Mouse (Mus musculus): ENCODE results near the gene Galnt14. TPM values are rescaled to one million over a fixed set of nuclear protein-coding genes. Genes with fewer than 3 reads are reported as not detected.

Gene Galnt14
- polyA plus RNA-seq, 1 experiment from 2014 or later = 0.30 TPM

DNA sequence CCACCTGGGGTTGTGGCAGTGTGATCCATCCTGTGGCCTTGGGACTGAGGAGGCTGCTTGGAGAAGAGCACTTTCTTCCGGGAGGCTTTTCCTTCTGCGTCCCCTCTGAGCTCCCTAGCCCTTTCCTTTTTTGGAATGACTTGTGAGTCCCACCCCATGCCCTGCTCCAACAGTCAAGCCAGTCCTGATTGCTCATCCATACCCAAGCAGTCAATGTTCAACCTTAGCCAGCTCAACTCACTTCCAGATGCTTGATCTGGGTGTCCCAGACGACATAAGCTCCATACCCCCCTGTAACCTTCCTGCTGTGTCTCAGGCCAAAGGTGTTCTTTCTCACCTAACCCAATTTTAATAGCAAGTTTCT is 70.2 kb downstream of the Galnt14 start:
- WGBS = 51% methylated on average over 3 of the region's 3 CpGs
- H3K9me3 ChIP-seq (replicated peaks; ENCODE audit: control insufficient read depth, low read length) = no peaks in the 10 kb centered on the region
- H3K27ac ChIP-seq (ENCODE audit: low read length) = no peak overlapping the region
- H3K4me1 ChIP-seq (ENCODE audit: control insufficient read depth, insufficient read depth, low read length) = no peaks in the 10 kb centered on the region
- no peaks in the 10 kb centered on the region for H3K27me3 ChIP-seq (ENCODE audit: control insufficient read depth, insufficient read depth, low read length)
- no peak overlapping the region for H3K4me2 ChIP-seq (ENCODE audit: low read depth, low read length)
- H3K9ac ChIP-seq (ENCODE audit: low read length) = no peak overlapping the region
- ATAC-seq (ENCODE audit: insufficient read depth, low FRiP score) = no peak
- no peaks in the 10 kb centered on the region for H3K36me3 ChIP-seq (ENCODE audit: control insufficient read depth, insufficient read depth, low read length)
- no peak overlapping the region for H3K4me3 ChIP-seq (replicated peaks; ENCODE audit: low read length)

DNA sequence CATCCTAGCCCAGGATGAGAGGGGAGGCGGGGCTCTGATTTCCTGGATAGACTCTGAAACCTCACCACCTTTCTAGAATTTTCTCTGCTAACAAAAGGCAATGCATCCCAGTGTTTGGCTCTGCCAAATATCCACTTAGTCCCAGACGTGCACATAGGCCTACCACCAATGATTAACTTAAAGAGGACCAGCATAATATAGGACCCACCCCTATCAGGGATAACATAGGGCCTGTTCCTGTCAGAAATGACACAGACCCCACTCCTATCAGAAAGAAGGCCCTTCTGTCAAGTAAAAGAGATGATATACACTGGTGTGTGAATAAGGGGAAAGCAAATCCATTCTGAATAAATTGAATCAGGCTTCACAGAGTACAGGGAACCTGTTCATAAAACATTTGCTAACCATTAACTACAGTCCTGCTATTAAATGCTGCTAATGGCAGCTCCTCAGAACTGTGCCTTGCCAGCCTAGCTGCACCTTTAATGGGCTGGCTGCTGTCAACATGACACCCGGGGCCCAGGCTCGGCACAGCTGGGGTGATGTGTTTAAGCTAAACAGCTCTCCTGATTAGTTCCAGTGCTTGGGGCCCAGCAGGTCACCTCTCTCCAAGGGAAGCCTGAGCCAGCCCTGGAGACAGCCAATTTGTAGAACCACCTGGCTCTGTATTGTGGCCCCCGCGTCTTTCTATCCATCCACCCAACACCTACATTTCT is 70.7 kb downstream of the Galnt14 start:
- WGBS = 31% methylated on average over 6 of the region's 6 CpGs
- peak; percentile 62; the same call in 1 of the 2 replicates for ATAC-seq (ENCODE audit: insufficient read depth, low FRiP score)
- Histone ChIP-seq H3K27ac (ENCODE audit: low read length) (no peak overlapping the region), H3K27me3 (ENCODE audit: control insufficient read depth, insufficient read depth, low read length) (no peaks in the 10 kb centered on the region), H3K36me3 (ENCODE audit: control insufficient read depth, insufficient read depth, low read length) (no peaks in the 10 kb centered on the region), H3K4me2 (ENCODE audit: low read depth, low read length) (no peak overlapping the region), H3K4me1 (ENCODE audit: control insufficient read depth, insufficient read depth, low read length) (no peaks in the 10 kb centered on the region), H3K4me3 (replicated peaks; ENCODE audit: low read length) (no peak overlapping the region), H3K9me3 (replicated peaks; ENCODE audit: control insufficient read depth, low read length) (no peaks in the 10 kb centered on the region), H3K9ac (ENCODE audit: low read length) (no peak overlapping the region)

GRCm38 (mm10) chr17:73636988-73637387 is 73.3 kb downstream of the Galnt14 start:
- no peak overlapping the region for H3K27ac ChIP-seq (ENCODE audit: low read length)
- no peaks in the 10 kb centered on the region for H3K36me3 ChIP-seq (ENCODE audit: control insufficient read depth, insufficient read depth, low read length)
- no peak overlapping the region for H3K4me2 ChIP-seq (ENCODE audit: low read depth, low read length)
- no peaks in the 10 kb centered on the region for H3K27me3 ChIP-seq (ENCODE audit: control insufficient read depth, insufficient read depth, low read length)
- WGBS = 91% methylated on average over 5 of the region's 5 CpGs
- no peaks in the 10 kb centered on the region for H3K4me1 ChIP-seq (ENCODE audit: control insufficient read depth, insufficient read depth, low read length)
- H3K9ac ChIP-seq (ENCODE audit: low read length) = no peak overlapping the region
- no peak for ATAC-seq (ENCODE audit: insufficient read depth, low FRiP score)
- H3K4me3 ChIP-seq (replicated peaks; ENCODE audit: low read length) = no peak overlapping the region
- H3K9me3 ChIP-seq (replicated peaks; ENCODE audit: control insufficient read depth, low read length) = no peaks in the 10 kb centered on the region

- H3K27ac ChIP-seq (ENCODE audit: low read length) = no peak overlapping the region
- H3K27me3 ChIP-seq (ENCODE audit: control insufficient read depth, insufficient read depth, low read length) = no peaks in the 10 kb centered on the region
- no peak overlapping the region for H3K4me3 ChIP-seq (replicated peaks; ENCODE audit: low read length)
- 72% methylated on average over 2 of the region's 2 CpGs for WGBS
- no peaks in the 10 kb centered on the region for H3K9me3 ChIP-seq (replicated peaks; ENCODE audit: control insufficient read depth, low read length)
- no peaks in the 10 kb centered on the region for H3K4me1 ChIP-seq (ENCODE audit: control insufficient read depth, insufficient read depth, low read length)
- no peak overlapping the region for H3K4me2 ChIP-seq (ENCODE audit: low read depth, low read length)
- H3K9ac ChIP-seq (ENCODE audit: low read length) = no peak overlapping the region
- no peaks in the 10 kb centered on the region for H3K36me3 ChIP-seq (ENCODE audit: control insufficient read depth, insufficient read depth, low read length)
- no peak for ATAC-seq (ENCODE audit: insufficient read depth, low FRiP score)
These were observed 75.4 kb downstream of the Galnt14 start for GRCm38 (mm10) chr17:73634896-73635295.

GRCm38 (mm10) chr17:73633991-73634710 is 76.1 kb downstream of the Galnt14 start:
- ATAC-seq (ENCODE audit: insufficient read depth, low FRiP score) = no peak
- Histone ChIP-seq H3K9me3 (replicated peaks; ENCODE audit: control insufficient read depth, low read length) (no peaks in the 10 kb centered on the region), H3K27ac (ENCODE audit: low read length) (no peak overlapping the region), H3K9ac (ENCODE audit: low read length) (no peak overlapping the region), H3K36me3 (ENCODE audit: control insufficient read depth, insufficient read depth, low read length) (no peaks in the 10 kb centered on the region), H3K4me2 (ENCODE audit: low read depth, low read length) (no peak overlapping the region), H3K4me1 (ENCODE audit: control insufficient read depth, insufficient read depth, low read length) (no peaks in the 10 kb centered on the region), H3K4me3 (replicated peaks; ENCODE audit: low read length) (no peak overlapping the region), H3K27me3 (ENCODE audit: control insufficient read depth, insufficient read depth, low read length) (no peaks in the 10 kb centered on the region)
- 65% methylated on average over 11 of the region's 11 CpGs for WGBS

DNA sequence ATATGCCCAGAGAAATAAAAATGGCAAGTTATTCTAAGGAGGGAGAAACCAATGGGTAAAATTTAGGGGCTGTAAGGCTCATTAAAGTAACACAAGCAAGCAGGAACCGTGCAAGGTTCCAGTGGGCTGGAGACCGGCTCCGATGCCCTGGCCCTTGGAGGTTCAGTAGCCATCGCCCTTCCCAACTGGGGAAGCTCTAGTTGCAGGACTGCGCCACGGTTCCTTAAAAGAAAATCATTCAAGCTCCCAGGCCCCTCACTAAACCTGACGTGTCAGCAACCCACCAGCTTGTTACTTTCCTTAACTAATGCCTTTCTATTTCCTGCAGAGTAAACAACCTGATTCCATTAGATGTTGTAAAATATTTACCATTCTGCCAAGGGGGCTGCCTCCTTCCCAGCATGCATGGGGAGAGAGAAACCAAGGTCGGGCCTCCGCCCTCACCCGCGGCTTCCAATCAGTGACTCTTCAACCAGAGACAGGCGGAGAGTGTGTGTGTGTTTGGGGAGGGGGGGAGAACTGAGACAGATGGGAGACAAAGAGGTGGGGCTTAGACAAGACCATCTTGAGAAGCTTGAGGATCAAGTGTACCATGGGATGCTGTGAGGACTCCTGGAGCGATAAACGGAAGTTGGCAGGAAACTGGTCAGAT is 81.9 kb downstream of the Galnt14 start:
- H3K36me3 ChIP-seq (ENCODE audit: control insufficient read depth, insufficient read depth, low read length) = no peaks in the 10 kb centered on the region
- ATAC-seq (ENCODE audit: insufficient read depth, low FRiP score) = no peak
- no peak overlapping the region for H3K4me3 ChIP-seq (replicated peaks; ENCODE audit: low read length)
- H3K27me3 ChIP-seq (ENCODE audit: control insufficient read depth, insufficient read depth, low read length) = no peaks in the 10 kb centered on the region
- no peaks in the 10 kb centered on the region for H3K9me3 ChIP-seq (replicated peaks; ENCODE audit: control insufficient read depth, low read length)
- no peaks in the 10 kb centered on the region for H3K4me1 ChIP-seq (ENCODE audit: control insufficient read depth, insufficient read depth, low read length)
- no peak overlapping the region for H3K4me2 ChIP-seq (ENCODE audit: low read depth, low read length)
- H3K9ac ChIP-seq (ENCODE audit: low read length) = no peak overlapping the region
- 78% methylated on average over 14 of the region's 14 CpGs for WGBS
- H3K27ac ChIP-seq (ENCODE audit: low read length) = no peak overlapping the region

GRCm38 (mm10) chr17:73626912-73627311 is 83.3 kb downstream of the Galnt14 start:
- H3K4me2 ChIP-seq (ENCODE audit: low read depth, low read length) = no peak overlapping the region
- no peaks in the 10 kb centered on the region for H3K27me3 ChIP-seq (ENCODE audit: control insufficient read depth, insufficient read depth, low read length)
- no peak for ATAC-seq (ENCODE audit: insufficient read depth, low FRiP score)
- H3K27ac ChIP-seq (ENCODE audit: low read length) = no peak overlapping the region
- no peaks in the 10 kb centered on the region for H3K4me1 ChIP-seq (ENCODE audit: control insufficient read depth, insufficient read depth, low read length)
- no peaks in the 10 kb centered on the region for H3K36me3 ChIP-seq (ENCODE audit: control insufficient read depth, insufficient read depth, low read length)
- WGBS = 71% methylated on average over 4 of the region's 4 CpGs
- H3K9me3 ChIP-seq (replicated peaks; ENCODE audit: control insufficient read depth, low read length) = no peaks in the 10 kb centered on the region
- no peak overlapping the region for H3K4me3 ChIP-seq (replicated peaks; ENCODE audit: low read length)
- H3K9ac ChIP-seq (ENCODE audit: low read length) = no peak overlapping the region

DNA sequence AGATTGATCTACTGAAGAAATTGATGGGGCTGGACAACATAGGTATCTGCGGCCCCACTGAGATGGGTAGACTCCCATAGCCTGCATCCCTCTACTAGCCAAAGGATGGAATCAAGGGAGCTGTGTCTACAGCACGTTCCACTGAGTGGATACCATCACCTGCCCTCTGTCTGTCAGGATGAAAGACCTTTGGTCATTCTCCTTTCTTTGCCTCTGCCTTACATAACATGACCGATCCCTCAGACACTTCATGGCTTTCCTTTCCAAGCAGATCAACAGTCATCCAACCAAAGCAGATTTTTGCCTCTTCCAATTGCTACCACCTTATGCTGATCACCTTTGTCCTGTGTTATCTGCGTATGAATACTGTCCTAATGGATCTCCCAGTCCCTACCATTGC is 90.2 kb downstream of the Galnt14 start:
- no peak for ATAC-seq (ENCODE audit: insufficient read depth, low FRiP score)
- Histone ChIP-seq H3K9me3 (replicated peaks; ENCODE audit: control insufficient read depth, low read length) (no peaks in the 10 kb centered on the region), H3K4me3 (replicated peaks; ENCODE audit: low read length) (no peak overlapping the region), H3K36me3 (ENCODE audit: control insufficient read depth, insufficient read depth, low read length) (no peaks in the 10 kb centered on the region), H3K27me3 (ENCODE audit: control insufficient read depth, insufficient read depth, low read length) (no peaks in the 10 kb centered on the region), H3K9ac (ENCODE audit: low read length) (no peak overlapping the region), H3K27ac (ENCODE audit: low read length) (no peak overlapping the region), H3K4me2 (ENCODE audit: low read depth, low read length) (no peak overlapping the region), H3K4me1 (ENCODE audit: control insufficient read depth, insufficient read depth, low read length) (no peaks in the 10 kb centered on the region)
- 81% methylated on average over 4 of the region's 4 CpGs for WGBS

Data from stomach, embryonic 16.5 days (tissue).